Mouse (Mus musculus): ENCODE measurements at regions not wholly inside any gene's neighbourhood (a gene's known extent, or its start where the extent isn't known, plus 50 kb on each side); places are given as distances from the start of the nearest gene placed in this dataset.

DNA sequence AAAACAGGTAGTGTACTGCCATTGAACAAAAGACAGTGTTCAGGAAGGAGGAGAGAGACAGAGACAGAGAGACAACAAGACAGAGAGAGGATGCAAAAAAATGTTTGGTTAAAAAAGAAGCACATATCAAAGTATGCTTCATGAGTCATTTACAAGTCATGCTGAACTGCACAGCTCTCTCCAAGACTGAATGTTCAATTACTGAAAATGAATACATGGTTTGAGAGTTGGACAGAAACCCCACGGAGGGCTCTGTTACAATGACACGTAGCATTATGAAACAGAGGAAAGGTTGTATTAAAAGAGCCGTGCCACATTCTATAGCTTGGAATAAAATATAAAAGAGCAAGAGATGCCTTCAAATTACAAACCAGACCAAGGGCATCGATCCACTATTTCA, 164.3 kb upstream of the Gm9747 start:
- DNase-seq (ENCODE audit: low read depth), result no peak
- TF ChIP-seq POLR2A (IDR thresholded peaks at IDR 0.05; ENCODE audit: borderline replicate concordance, extremely low read depth, insufficient read depth, insufficient read length, poor library complexity, severe bottlenecking), result no peak
- no peak for TF ChIP-seq CTCF (IDR thresholded peaks at IDR 0.05; ENCODE audit: borderline replicate concordance, extremely low read depth, insufficient read depth, insufficient read length)

DNA sequence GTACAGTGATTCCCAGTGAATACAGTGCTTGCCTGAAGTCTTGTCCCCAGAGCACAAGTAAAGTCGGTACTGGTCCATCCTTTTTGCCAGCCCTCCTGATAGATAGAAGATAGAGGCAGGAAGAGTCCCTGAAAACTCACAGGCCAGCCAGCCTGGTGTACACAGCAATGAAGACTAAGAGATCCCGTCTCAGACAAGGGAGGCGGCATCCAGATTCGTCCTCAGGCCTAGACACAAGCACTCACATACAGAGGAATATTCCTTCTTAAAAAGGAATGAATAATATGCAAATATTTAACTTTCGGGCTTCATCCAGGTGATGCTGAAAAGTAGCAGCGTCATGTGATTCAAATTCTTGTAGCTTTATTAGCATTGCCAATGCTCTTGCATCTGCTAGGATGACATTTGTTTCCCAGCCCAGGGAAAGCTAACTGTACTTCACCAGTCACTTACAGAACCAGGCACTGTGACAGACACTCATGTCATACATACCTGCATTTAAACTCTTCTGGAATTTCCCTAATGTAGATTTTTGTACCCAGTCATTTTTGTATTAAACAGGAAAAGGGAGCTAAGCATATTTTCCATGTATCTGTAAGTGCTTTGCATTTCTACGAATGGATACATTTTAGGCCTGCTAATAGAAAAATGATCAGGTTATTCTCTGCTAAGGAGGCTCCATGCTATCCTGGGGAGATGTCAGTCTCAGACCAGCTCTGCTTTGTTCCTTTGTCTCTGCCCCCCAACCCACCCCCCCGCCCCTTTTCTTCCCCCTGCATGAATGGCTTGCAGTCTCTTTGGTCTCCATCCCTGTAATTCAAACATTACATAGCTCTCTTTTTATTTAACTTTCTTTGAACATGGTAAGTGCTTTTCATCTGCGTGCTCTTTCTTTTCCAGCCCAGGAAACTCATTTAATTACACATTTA, 162.5 kb upstream of the Gm9747 start:
- TF ChIP-seq POLR2A (IDR thresholded peaks at IDR 0.05; ENCODE audit: borderline replicate concordance, extremely low read depth, insufficient read depth, insufficient read length, poor library complexity, severe bottlenecking) (no peak), CTCF (IDR thresholded peaks at IDR 0.05; ENCODE audit: borderline replicate concordance, extremely low read depth, insufficient read depth, insufficient read length) (no peak)
- peak; percentile 41 for DNase-seq (ENCODE audit: low read depth)

DNA sequence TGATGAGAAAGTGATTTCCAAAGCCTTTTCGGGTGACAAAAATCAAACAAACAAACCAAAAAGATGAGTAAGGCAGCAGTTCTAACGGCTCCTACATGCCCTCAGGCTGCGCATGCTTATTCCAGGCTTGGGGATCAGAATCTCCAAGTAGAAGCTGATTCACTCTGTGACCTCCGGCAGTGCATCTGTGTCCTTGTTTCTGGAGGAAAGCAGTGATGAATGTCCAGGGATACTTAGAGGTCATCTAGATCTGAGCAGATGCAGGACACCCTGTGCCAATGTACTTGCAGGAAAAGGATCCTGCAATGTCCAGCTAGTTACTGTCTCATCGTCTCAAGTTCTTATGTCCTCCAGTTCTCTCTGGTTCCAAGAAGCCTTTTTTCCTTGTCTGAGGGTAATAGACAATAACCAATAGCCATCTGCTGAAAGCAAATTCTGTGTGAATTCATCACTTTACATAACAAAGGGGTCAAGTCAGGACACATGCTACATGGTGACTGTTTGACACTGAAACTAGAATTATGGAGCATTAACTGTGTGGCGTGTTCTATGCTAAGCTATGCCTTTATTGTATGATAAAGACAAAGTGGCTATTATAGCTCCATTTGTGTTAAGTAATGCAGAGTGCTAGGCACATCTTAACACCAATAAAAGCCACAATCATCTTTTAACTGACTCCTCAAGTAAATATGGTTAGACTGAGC, 143.6 kb upstream of the Gm9747 start:
- DNase-seq (ENCODE audit: low read depth), result peak; percentile 32
- TF ChIP-seq POLR2A (IDR thresholded peaks at IDR 0.05; ENCODE audit: borderline replicate concordance, extremely low read depth, insufficient read depth, insufficient read length, poor library complexity, severe bottlenecking) (no peak), CTCF (IDR thresholded peaks at IDR 0.05; ENCODE audit: borderline replicate concordance, extremely low read depth, insufficient read depth, insufficient read length) (no peak)

DNA sequence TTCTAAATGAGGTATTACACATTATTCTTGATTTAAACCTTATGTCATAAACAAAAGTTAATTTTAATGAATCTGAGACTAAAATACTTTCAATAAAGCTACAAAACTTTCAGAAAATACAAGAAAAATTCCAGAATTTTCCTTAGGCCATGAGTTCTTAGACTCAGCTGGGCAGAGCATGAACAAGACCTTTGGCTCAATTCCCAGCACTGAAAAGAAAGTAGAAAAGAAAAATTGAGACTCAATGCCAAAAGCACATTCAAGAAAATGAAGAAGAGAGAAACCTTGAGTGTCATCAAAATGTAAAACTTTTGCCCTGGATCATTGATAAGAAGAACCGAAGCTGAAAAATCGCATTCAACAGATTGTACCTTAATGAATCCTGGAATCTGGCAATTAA, 137.8 kb upstream of the Gm9747 start:
- DNase-seq (ENCODE audit: low read depth), result no peak
- TF ChIP-seq POLR2A (IDR thresholded peaks at IDR 0.05; ENCODE audit: borderline replicate concordance, extremely low read depth, insufficient read depth, insufficient read length, poor library complexity, severe bottlenecking), result no peak
- no peak for TF ChIP-seq CTCF (IDR thresholded peaks at IDR 0.05; ENCODE audit: borderline replicate concordance, extremely low read depth, insufficient read depth, insufficient read length)

DNA sequence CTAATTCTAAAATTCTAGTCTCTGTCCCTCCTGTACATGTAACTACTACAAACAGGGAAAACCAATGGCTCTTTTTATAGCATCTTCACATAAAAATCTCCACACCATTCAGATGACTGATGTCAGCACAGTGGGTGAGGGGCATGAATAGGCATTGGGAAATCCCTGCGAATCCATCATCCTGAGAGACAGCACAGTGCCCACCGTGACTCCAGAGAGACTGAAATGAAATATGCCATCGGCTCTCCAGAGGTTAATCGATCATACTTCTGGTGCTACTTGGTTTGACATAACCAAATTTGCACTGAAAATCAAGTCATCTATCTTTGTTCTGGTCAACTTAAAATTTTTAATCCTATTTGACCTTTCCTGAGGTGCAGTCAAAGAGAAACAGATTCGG, 126.2 kb upstream of the Gm9747 start:
- DNase-seq (ENCODE audit: low read depth), result no peak
- TF ChIP-seq CTCF (IDR thresholded peaks at IDR 0.05; ENCODE audit: borderline replicate concordance, extremely low read depth, insufficient read depth, insufficient read length) (no peak), POLR2A (IDR thresholded peaks at IDR 0.05; ENCODE audit: borderline replicate concordance, extremely low read depth, insufficient read depth, insufficient read length, poor library complexity, severe bottlenecking) (no peak)

DNA sequence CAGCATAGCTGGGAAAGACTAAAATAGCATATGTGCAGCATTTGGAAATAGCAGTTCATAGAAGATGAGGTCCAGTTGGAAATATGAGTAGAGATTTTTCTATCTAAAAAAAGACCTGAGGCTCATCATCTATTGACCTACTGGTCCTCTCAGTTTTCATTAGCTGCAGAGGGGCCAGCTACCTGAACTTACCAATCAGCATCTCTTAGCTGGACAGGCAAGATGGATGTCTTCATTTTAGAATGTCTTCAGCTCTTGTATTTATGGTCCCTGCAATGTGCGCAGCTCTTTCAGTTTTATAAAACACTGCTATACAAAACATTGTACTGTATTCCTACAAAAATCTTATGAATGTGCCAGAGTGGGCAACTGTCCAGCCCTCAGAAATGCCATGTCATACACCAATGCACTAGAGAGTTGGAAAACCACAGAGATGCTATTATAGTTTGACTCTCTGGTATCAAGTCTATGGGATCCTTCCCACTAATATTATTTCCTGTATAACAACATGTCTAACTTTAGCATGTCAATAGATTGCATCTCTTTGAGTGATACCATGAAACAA, 122.8 kb upstream of the Gm9747 start:
- no peak for DNase-seq (ENCODE audit: low read depth)
- no peak for TF ChIP-seq POLR2A (IDR thresholded peaks at IDR 0.05; ENCODE audit: borderline replicate concordance, extremely low read depth, insufficient read depth, insufficient read length, poor library complexity, severe bottlenecking)
- no peak for TF ChIP-seq CTCF (IDR thresholded peaks at IDR 0.05; ENCODE audit: borderline replicate concordance, extremely low read depth, insufficient read depth, insufficient read length)

DNA sequence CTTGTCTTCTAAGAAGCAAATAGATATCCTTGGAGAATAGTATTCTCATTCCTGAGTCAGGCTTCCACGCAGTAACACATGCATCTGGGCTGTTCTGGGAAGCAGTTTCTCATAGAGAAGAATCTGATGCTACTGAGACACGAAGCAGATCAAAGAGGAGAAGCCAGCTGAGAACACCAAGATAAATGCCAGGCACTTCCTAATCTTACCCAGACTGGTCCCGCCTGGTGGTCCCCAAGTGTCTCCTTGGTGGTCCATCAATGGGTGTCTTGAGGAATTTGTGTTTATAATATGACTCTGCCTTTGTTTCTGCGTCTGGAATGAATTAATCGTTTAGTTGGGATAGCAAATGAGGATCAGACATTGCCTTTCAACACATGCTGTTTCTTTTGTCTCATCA, 120.5 kb upstream of the Gm9747 start:
- TF ChIP-seq CTCF (IDR thresholded peaks at IDR 0.05; ENCODE audit: borderline replicate concordance, extremely low read depth, insufficient read depth, insufficient read length) (no peak), POLR2A (IDR thresholded peaks at IDR 0.05; ENCODE audit: borderline replicate concordance, extremely low read depth, insufficient read depth, insufficient read length, poor library complexity, severe bottlenecking) (no peak)
- no peak for DNase-seq (ENCODE audit: low read depth)

DNA sequence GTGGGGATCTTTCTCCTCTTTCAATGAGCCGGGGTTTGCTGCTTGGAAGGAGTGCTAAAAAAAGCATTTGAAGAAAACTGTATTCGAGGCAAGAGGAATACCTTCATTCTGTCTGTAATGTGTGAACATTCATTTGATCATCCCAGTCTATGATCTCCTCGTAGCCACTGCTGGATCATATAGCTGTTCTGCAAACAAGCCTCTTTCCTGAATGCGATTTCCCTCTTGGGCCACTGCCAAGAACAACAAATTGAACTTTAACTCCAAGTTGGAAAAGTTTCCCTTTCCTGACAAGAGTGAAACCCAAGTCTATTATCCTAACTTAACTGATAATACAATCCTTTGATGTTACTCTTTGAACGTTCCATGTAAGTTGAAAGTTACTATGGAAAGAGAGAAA, 108.4 kb upstream of the Gm9747 start:
- TF ChIP-seq POLR2A (IDR thresholded peaks at IDR 0.05; ENCODE audit: borderline replicate concordance, extremely low read depth, insufficient read depth, insufficient read length, poor library complexity, severe bottlenecking) (no peak), CTCF (IDR thresholded peaks at IDR 0.05; ENCODE audit: borderline replicate concordance, extremely low read depth, insufficient read depth, insufficient read length) (no peak)
- peak; percentile 25 for DNase-seq (ENCODE audit: low read depth)

DNA sequence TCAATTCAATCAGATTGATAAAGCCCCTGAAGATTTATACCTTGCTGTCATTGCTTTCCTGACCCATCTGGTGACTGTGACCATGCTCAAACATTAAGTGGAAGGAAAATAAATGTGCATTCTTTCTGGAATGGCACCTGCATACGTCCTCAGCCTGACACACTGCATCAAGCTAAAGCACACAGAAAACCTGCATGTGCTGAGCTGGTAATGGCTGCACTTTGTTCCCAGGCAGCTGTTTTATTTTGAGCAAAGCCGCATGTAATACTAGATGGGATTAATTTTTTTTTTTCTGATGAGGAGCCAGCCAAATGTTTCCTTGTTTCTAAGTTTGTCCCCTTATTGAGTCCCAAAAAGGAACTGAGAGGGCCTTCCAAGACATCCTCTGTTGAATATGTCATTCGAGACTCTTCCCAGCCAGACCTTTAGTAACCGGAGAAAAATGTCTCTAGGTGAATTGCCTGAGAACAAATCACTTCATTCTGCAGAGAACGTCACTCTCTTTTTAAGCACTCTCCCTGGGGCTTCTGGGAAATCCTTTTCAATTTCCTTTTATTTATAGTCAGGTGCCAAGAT, 103.1 kb upstream of the Gm9747 start:
- peak; percentile 43 for DNase-seq (ENCODE audit: low read depth)
- no peak for TF ChIP-seq CTCF (IDR thresholded peaks at IDR 0.05; ENCODE audit: borderline replicate concordance, extremely low read depth, insufficient read depth, insufficient read length)
- no peak for TF ChIP-seq POLR2A (IDR thresholded peaks at IDR 0.05; ENCODE audit: borderline replicate concordance, extremely low read depth, insufficient read depth, insufficient read length, poor library complexity, severe bottlenecking)

DNA sequence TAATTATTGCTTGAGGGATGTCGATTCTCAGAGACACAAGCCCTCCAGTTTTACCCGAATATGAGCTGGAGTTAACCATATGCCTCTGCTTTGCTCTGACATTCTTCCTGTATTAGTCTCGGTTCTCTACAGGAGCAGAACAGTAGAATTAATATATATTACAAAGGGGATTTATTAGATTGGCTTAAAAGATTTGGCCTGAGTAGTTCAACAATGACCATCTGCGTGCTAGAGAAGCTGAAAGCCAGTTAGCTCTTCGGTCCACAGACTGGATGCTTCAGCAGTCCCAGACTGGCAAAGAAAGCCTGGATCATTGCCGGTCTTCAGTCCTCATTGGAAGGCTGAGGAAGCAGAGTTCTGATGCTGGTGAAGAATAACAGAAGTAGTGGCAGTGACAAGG, 100.4 kb upstream of the Gm9747 start:
- TF ChIP-seq CTCF (IDR thresholded peaks at IDR 0.05; ENCODE audit: borderline replicate concordance, extremely low read depth, insufficient read depth, insufficient read length) (no peak), POLR2A (IDR thresholded peaks at IDR 0.05; ENCODE audit: borderline replicate concordance, extremely low read depth, insufficient read depth, insufficient read length, poor library complexity, severe bottlenecking) (no peak)
- no peak for DNase-seq (ENCODE audit: low read depth)

DNA sequence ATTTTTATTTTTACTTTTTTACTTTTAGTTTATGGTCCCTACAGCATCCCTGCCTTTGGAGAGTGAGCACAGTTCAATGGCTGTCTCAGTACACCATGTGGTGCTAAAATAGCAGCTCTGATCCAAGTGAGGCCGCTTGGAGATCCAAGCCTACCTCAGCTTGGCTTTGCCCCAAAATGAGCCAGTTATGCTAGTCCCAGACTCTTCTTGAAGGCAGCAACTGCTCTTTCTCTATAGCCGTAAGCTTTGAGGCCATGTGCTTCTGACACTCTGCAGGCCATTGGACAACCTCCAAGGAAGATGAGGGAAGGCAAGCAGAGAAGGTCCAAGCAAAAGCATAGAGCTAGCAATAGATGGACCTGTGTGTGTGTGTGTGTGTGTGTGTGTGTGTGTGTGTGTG, 98.0 kb upstream of the Gm9747 start:
- DNase-seq (ENCODE audit: low read depth), result no peak
- no peak for TF ChIP-seq CTCF (IDR thresholded peaks at IDR 0.05; ENCODE audit: borderline replicate concordance, extremely low read depth, insufficient read depth, insufficient read length)
- no peak for TF ChIP-seq POLR2A (IDR thresholded peaks at IDR 0.05; ENCODE audit: borderline replicate concordance, extremely low read depth, insufficient read depth, insufficient read length, poor library complexity, severe bottlenecking)
